Mouse (Mus musculus) central nervous system, embryonic 14 days (tissue): ENCODE measurements around the gene Gm28051. TPM values are rescaled to one million over a fixed set of nuclear protein-coding genes. Genes with fewer than 3 reads are reported as not detected.

ENCODE experiments used
- polyA plus RNA-seq: library from polyadenylated mRNA; depleted of rRNA; stranded (reverse); fragments of >200 nt; gene quantifications from 2 replicates; pipeline ENCODE4 v1.2.3, GENCODE M21; 2012; rRNA removed

The Gm28051 gene
- not detected in 2 replicates for polyA plus RNA-seq

DNA sequence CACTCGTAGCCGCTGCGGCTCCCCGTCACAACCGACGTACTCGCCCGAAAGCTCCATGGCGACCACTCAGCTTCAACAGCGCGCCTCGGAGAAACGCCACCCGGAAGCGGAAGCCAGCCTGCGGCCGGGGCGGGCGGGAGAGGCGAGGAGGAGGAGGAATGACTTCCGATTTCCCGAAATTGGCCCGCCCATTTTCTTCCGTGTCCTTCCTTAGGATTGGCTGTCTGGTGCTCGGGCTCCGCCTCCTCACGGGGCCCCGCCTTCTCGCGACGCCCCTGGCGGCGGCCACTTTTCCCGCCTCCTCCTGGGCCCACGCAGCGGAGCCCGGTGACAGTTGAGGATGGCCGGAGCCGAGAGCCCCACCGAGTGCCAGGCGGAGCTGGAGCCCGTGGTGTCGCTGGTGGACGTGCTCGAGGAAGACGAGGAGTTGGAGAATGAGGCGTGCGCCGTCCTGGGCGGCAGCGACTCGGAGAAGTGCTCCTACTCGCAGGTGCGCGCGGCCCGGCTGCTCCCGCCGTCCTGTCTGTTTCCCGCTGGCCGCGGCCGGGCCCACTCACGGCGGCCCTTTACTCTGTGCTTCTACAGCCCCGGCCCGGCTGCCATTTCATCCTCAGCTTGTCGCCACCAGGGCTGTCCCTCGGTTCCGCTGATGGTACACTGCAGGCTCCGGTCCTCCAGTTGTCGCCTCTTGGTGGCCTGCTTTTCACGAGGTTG is at the start of gene Gm28051, which contains the start of the genes Gon7 and Ubr7:
TSS of gene Gm28051 (minus strand) at position 77 of the 714 bp plus-strand sequence.
TSS of gene Gon7 (minus strand) at position 115 of the 714 bp plus-strand sequence.
TSS of gene Ubr7 (plus strand) at position 279 of the 714 bp plus-strand sequence.

DNA sequence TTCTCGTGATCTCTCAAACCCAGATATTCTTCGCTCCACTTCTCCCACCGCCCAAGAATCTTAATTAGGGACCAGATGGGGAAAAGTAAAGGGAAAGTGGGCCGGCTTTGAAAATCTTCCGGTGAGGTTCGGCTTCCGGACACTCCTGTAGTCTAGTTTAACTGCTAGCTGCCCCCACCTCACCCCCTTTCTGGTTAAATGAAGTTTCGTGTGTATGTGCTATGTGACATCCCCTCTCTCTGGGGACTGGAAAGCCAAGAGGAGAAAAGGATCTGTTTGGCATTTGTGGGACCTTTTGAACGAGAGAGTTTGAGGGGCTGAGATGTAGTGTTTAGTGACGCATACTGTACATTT is 815 bp upstream of the Gm28051 start, which contains the start of gene Gm20604:
TSS of gene Gm20604 (minus strand) at position 270 of the 354 bp plus-strand sequence.

DNA sequence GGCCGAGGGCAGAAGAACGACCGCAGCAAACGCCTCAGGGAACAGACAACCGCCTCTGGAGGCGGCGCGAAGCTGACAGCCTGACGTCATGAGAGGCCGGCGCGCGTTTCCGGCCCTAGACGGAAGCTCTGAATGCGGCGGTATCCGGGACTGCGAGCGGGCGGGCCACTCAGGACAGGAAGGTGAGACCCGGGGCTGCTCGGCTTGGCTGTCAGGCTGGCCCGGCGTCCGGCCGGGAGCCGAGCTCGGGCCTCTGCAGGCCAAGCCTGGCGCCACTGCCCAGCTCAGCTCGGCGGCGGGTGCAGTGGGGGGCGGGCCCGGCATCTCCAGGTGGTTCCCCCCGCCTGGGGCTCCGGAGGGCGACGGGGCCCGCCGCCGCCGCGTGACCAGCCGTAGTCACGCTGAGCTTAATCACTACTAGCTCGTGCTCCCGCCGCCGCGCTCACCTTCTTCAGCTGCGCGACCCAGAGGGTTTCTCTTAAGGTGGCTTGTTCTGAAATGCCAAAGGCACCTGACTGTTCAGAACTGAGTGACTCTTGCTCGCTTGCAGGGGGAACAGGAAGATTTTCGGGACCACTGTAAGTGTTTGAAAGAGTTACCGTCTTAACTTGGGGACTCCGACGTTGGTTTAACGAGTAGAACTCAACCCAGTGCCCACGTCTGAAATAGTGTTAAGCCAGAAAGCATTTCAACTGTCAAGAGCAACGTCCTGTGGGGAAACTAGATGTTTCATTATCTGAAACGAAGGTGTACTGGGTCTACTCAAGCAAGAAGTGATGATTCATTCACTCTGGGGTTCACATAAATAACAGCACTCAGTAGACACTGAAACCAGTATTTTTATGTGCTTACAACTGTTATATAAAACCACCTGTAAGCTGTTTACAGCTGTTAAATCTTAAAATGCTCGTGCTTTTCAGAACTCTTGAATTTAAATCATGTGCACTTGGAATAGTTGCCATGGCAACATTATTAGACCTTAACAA is 13.7 kb downstream of the Gm28051 start, which contains the start of the genes Moap1 and Tmem251:
TSS of gene Moap1 (minus strand) at position 73 of the 986 bp plus-strand sequence.
TSS of gene Tmem251 (plus strand) at position 174 of the 986 bp plus-strand sequence.

DNA sequence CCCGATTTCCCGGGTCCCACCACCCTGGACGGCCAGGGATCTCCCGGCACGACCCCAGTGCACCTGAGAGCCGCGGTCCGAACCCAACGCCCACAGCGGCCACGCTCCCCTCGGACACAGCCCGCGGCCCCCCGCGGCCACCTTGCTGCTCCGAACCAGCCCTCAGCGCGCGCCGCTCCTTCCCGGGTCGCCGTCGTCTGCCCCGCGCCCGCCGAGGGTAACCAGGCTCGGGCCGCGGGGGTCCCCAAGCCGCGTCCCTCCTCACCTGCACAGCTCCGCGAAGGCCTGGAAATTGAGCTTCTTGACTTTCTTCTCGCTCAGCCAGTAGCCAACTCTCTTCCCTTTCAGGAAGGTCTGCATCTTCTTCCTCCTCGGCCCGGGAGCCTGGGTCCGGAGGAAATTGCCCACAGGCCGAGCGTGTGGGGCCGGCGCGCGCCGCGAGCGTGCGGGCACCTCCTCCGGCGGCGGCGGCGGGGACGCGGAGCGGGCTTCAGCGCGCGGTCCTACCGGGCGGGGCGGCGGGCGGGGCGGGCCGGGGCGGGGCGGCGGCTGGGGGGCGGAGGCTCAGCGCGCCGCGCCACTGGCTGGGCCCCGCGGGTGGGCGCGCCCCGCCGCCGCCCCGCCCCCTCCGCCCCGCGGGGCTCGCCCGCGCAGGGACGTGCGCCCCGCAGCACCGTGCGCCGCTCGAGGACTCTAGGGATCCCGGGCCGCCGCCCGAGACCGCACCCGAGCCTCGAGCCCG is 52.9 kb downstream of the Gm28051 start, which contains the start of gene Itpk1:
TSS of gene Itpk1 (minus strand) at position 474 of the 742 bp plus-strand sequence.

Other genes with a start within 250 kb of the Gm28051 start
- 59.4 and 65.5 TPM in 2 replicates for gene Chga, start 202.8 kb downstream of the Gm28051 start, polyA plus RNA-seq
- gene Itpk1, start 52.8 kb downstream of the Gm28051 start, polyA plus RNA-seq = 24.3 and 32.8 TPM in 2 replicates
- gene Moap1, start 14.1 kb downstream of the Gm28051 start, polyA plus RNA-seq = 9.8 and 10.2 TPM in 2 replicates
- gene Tmem251, start 14.0 kb downstream of the Gm28051 start, polyA plus RNA-seq = 4.3 and 4.8 TPM in 2 replicates
- gene Gon7, start within 50 bp of the Gm28051 start, polyA plus RNA-seq = 29.3 and 31.9 TPM in 2 replicates
- gene Ubr7, start 202 bp upstream of the Gm28051 start, polyA plus RNA-seq = 39.7 and 44.6 TPM in 2 replicates
- 33.0 and 33.7 TPM in 2 replicates for gene Gm20604, start 907 bp upstream of the Gm28051 start, polyA plus RNA-seq
- 23.7 and 25.3 TPM in 2 replicates for gene Btbd7, start 120.7 kb upstream of the Gm28051 start, polyA plus RNA-seq
- gene Cox8c, start 141.6 kb upstream of the Gm28051 start, polyA plus RNA-seq = not detected in 2 replicates
- gene Unc79, start 191.1 kb upstream of the Gm28051 start, polyA plus RNA-seq = 28.0 and 31.8 TPM in 2 replicates